Mouse (Mus musculus) CD4-positive, CD25-positive, alpha-beta regulatory T cell, adult 9 weeks (primary cell): ENCODE results near the gene Alx3. TPM values are rescaled to one million over a fixed set of nuclear protein-coding genes. Genes with fewer than 3 reads are reported as not detected.

ENCODE experiments used
- polyA plus RNA-seq: library from polyadenylated mRNA; unstranded; fragments of 100-300 nt; shearing (Covaris generic); gene quantifications from one replicate; pipeline ENCODE4 v1.2.1, GENCODE M21; 2017

Alx3 gene
- polyA plus RNA-seq, result not detected

GRCm38 (mm10) chr3:107594662-107595263 lies at the start of gene Alx3:
TSS of gene Alx3 (plus strand) at chr3:107595031.

GRCm38 (mm10) chr3:107554842-107555241 lies 40.0 kb upstream of the Alx3 start, which contains the start of gene Ubl4b:
TSS of gene Ubl4b (minus strand) at chr3:107555073.

GRCm38 (mm10) chr3:107630682-107631522 lies 36.1 kb downstream of the Alx3 start, which contains the start of gene Gm10961:
TSS of gene Gm10961 (plus strand) at chr3:107631322.

GRCm38 (mm10) chr3:107631523-107631958 lies 36.7 kb downstream of the Alx3 start, which contains the start of gene Strip1:
TSS of gene Strip1 (minus strand) at chr3:107631694.

Other genes starting within 250 kb of the Alx3 start
- not detected for gene Kcnc4, start 135.5 kb upstream of the Alx3 start, polyA plus RNA-seq
- gene Slc6a17, start 77.0 kb upstream of the Alx3 start, polyA plus RNA-seq, result not detected
- not detected for gene Ubl4b, start 40.0 kb upstream of the Alx3 start, polyA plus RNA-seq
- not detected for gene Gm10961, start 36.3 kb downstream of the Alx3 start, polyA plus RNA-seq
- 31.7 TPM for gene Strip1, start 36.7 kb downstream of the Alx3 start, polyA plus RNA-seq
- gene Ahcyl1, start 101.5 kb downstream of the Alx3 start, polyA plus RNA-seq, result 10.0 TPM
- 13.3 TPM for gene Csf1, start 165.4 kb downstream of the Alx3 start, polyA plus RNA-seq